Mouse (Mus musculus) megakaryocyte, embryonic 14.5 days (primary cell): ENCODE data around the gene Axin1.

ENCODE experiments used
- FLI1 ChIP-seq: IDR thresholded peaks from 2 replicates; pipeline ENCODE4 v1.6.1; 2012; ENCODE audit warnings: low read length, inconsistent platforms, mixed read lengths
- GATA1 ChIP-seq: IDR thresholded peaks from 3 replicates; pipeline ENCODE4 v1.6.1; 2012; ENCODE audit warnings: mixed read lengths, low read length, inconsistent platforms, borderline replicate concordance

DNA sequence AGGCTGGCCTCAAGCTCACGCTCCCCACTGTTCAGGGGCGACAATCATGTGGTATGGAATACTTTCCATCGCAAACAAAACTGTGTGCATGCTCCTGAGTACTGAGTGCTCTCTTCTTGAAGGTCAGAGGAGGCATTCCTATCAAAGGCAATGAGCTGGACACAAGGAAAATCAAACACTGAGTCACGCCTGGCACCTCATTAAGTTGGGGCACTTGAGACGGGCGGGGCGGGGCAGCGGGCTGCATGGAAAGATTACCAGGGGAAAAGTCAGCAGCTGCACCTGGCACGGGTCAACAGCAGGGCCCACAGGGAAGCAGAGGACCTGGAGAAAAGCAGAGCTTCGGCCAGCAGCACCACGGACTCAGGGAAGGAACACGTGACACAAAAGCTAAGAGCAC, 86.7 kb downstream of the Axin1 start:
- TF ChIP-seq FLI1 (no peak), GATA1 (no peak)
